ENCODE assay signal across 14 mouse cellular contexts in the genomic region with DNA sequence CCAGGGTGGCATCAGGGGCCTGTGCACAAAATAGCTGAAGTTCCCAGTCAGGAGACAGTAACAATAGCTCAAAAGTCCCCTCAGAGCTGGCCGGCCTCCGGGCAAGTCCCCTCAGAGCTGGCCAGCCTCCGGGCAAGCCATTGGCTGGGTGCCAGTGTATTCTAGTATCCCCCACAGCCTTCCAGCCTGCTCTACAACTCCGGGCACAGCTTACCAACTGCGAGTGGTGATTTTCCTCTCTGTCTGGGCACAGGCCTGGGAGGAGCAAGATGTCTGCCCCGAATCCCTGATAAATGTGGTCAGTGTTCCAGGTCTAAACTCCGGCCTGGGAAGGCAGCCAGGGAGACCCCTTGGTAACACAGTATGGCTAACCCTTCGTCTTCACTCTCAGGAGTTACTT. TPM values are rescaled to one million over a fixed set of nuclear protein-coding genes. Genes with fewer than 3 reads are reported as not detected.
A peak's percentile ranks its signal among the peaks of the same experiment; 100 is the strongest.
DNase-seq lines count a peak whose midpoint lies in the region; ATAC-seq lines count a peak whose summit lies in the region.
"Had no signal": no experiment of that assay in that cellular context is flagged by ENCODE, and none has a peak within 500 bp of the region (broad histone marks: within the 10 kb centered on the region; RNA-seq: fewer than 3 reads in every experiment).

No protein-coding gene starts in this region.

- peaks cover 10% of the 10 kb centered on the region for H3K36me3 ChIP-seq in heart, embryonic 12.5 days
- no peaks in the 10 kb centered on the region for H3K36me3 ChIP-seq in neural tube, embryonic 14.5 days (ENCODE audit: control insufficient read depth, insufficient read depth, low read length)

- intact Hi-C loops in heart, postnatal 25 days (cut with DNase I): no loop called here

- no peak; the same call in 1 of the 2 replicates for ATAC-seq in heart, embryonic 12.5 days (ENCODE audit: insufficient number of reproducible peaks, low FRiP score)
- peak; percentile 82; the same call in 1 of the 2 replicates for ATAC-seq in neural tube, embryonic 14.5 days (ENCODE audit: low read depth)
- ATAC-seq: inflammation-experienced regulatory T-cells, adult 6 months had no signal

- H3K4me3 ChIP-seq in heart, embryonic 12.5 days: no peak overlapping the region
- no peak overlapping the region for H3K4me3 ChIP-seq in neural tube, embryonic 14.5 days (ENCODE audit: low read depth, low read length)

- no peaks in the 10 kb centered on the region for H3K27me3 ChIP-seq in heart, embryonic 12.5 days (replicated peaks)
- no peaks in the 10 kb centered on the region for H3K27me3 ChIP-seq in neural tube, embryonic 14.5 days (ENCODE audit: control insufficient read depth, insufficient read depth, low read length)

- no peak overlapping the region for H3K9ac ChIP-seq in heart, embryonic 12.5 days
- H3K9ac ChIP-seq in neural tube, embryonic 14.5 days (replicated peaks; ENCODE audit: low read depth, low read length): no peak overlapping the region

- peak overlapping the region; percentile 17 for H3K4me2 ChIP-seq in heart, embryonic 12.5 days
- no peak overlapping the region for H3K4me2 ChIP-seq in neural tube, embryonic 14.5 days (ENCODE audit: low read depth, low read length)

- 46% methylated on average over 8 of the region's 8 CpGs for WGBS in heart, embryonic 12.5 days
- 54% methylated on average over 8 of the region's 8 CpGs for WGBS in neural tube, embryonic 14.5 days

- H3K27ac ChIP-seq in heart, embryonic 12.5 days (ENCODE audit: poor library complexity, severe bottlenecking): 0 out of 2 replicates have a peak overlapping the region, but pooled peaks have one; percentile 1
- H3K27ac ChIP-seq in neural tube, embryonic 14.5 days (ENCODE audit: low read depth, low read length): no peak overlapping the region

- no peaks in the 10 kb centered on the region for H3K9me3 ChIP-seq in heart, embryonic 12.5 days (replicated peaks)
- H3K9me3 ChIP-seq in neural tube, embryonic 14.5 days (ENCODE audit: control insufficient read depth, low read length): no peaks in the 10 kb centered on the region

- DNase-seq in heart, adult 11 months: peak; percentile 96
- DNase-seq in heart, postnatal 25 days (ENCODE audit: low spot score): no peak
- DNase-seq in right cerebral cortex, postnatal 14 days: peak; percentile 47
- DNase-seq in right cerebral cortex, postnatal 36 days (ENCODE audit: low spot score in 2 of 2): no peak
- no peak for DNase-seq in embryo, embryonic 10 days (ENCODE audit: low spot score)
- DNase-seq in urinary bladder, postnatal 36 days (ENCODE audit: low spot score in 2 of 2): no peak
- DNase-seq: adrenal gland, postnatal 14 days; thymus, postnatal 14 days had no signal

- peaks cover 33% of the 10 kb centered on the region for H3K4me1 ChIP-seq in heart, embryonic 12.5 days (replicated peaks)
- no peaks in the 10 kb centered on the region for H3K4me1 ChIP-seq in neural tube, embryonic 14.5 days (ENCODE audit: control insufficient read depth, insufficient read depth, low read length)

RNA-seq across cellular contexts. Expression of a gene that starts 8.0 kb away (rescaled TPM):
- total RNA-seq in heart, postnatal 25 days (2021): 1 to 10 TPM; 1.3 to 1.8 TPM
- 0.27 and 0.73 TPM in 2 replicates for polyA plus RNA-seq in heart, embryonic 12.5 days (2016; fragmentation: Nextera tagmentation; extraction: Ambion mirVana)
- polyA plus RNA-seq in neural tube, embryonic 14.5 days (2014; fragmentation: Nextera tagmentation; extraction: Ambion mirVana): 0.24 TPM in 1 of 2 replicates, not detected in the other
- total RNA-seq: adrenal gland, postnatal 14 days; ES-E14; left cerebral cortex, postnatal 14 days had no signal
- polyA plus RNA-seq: embryonic facial prominence, embryonic 11.5 days; inflammation-experienced regulatory T-cells, adult 6 months had no signal

RNA-seq across cellular contexts. Expression of a gene that starts 10.4 kb away (rescaled TPM):
- 10 to 100 TPM; 62.6 to 64.4 TPM for total RNA-seq in heart, postnatal 25 days (2021)
- polyA plus RNA-seq in heart, embryonic 12.5 days (2016; fragmentation: Nextera tagmentation; extraction: Ambion mirVana): 12.1 and 12.4 TPM in 2 replicates
- 0.01 and 0.08 TPM in 2 replicates for polyA plus RNA-seq in neural tube, embryonic 14.5 days (2014; fragmentation: Nextera tagmentation; extraction: Ambion mirVana)
- polyA plus RNA-seq: inflammation-experienced regulatory T-cells, adult 6 months had no signal

Comparison
In these comparisons a context has a peak if more than half of its experiments do, and no peak if none do; other contexts are left out.
1. DNase-seq: peak in heart, adult 11 months (single experiment) and right cerebral cortex, postnatal 14 days (single experiment); none in heart, postnatal 25 days (single experiment), right cerebral cortex, postnatal 36 days (0 of 2), embryo, embryonic 10 days (single experiment) and urinary bladder, postnatal 36 days (0 of 2).
2. RNA of a gene that starts 10.4 kb away (polyA plus RNA-seq): 12.1 to 12.4 TPM in heart, embryonic 12.5 days; 0.01 to 0.08 TPM in neural tube, embryonic 14.5 days; every median in the first group is over 10 times any median in the second.